Mouse (Mus musculus) olfactory bulb, adult 2 months (tissue): ENCODE measurements around the gene Med8. TPM values are rescaled to one million over a fixed set of nuclear protein-coding genes. Genes with fewer than 3 reads are reported as not detected.

Experiments
- H3K27ac ChIP-seq: fragments of 200-500 bp; 2 replicates; pipeline ENCODE4 v1.5.1; 2012; ENCODE audit warnings: low read depth, low read length; ENCODE audit not compliant: insufficient read depth
- H3K4me1 ChIP-seq: fragments of 200-500 bp; 2 replicates; pipeline ENCODE4 v1.6.1; 2012; ENCODE audit warnings: low read length; ENCODE audit not compliant: control insufficient read depth, insufficient read depth
- H3K4me3 ChIP-seq: fragments of 200-500 bp; 2 replicates; pipeline ENCODE4 v1.5.1; 2012; ENCODE audit warnings: mild to moderate bottlenecking, low read depth, low read length, moderate library complexity; ENCODE audit not compliant: insufficient read depth
- CTCF ChIP-seq: fragments of 200-500 bp; IDR thresholded peaks from 2 replicates; pipeline ENCODE4 v1.5.1; 2012; ENCODE audit warnings: low read depth, mild to moderate bottlenecking, low read length, moderate library complexity; ENCODE audit not compliant: insufficient read depth
- POLR2A ChIP-seq: fragments of 200-500 bp; IDR thresholded peaks from 2 replicates; pipeline ENCODE4 v1.6.1; 2012; ENCODE audit warnings: mild to moderate bottlenecking, low read depth, low read length, moderate library complexity; ENCODE audit not compliant: insufficient read depth
- WGBS: fragments of 180-500 bp; shearing (Covaris S2); methylation state at CpG from one replicate; pipeline ENCODE4 v1.1.7; 2018; 5-methylcytosine and 5-hydroxymethylcytosine counted together
- polyA plus RNA-seq: library from polyadenylated mRNA; stranded (reverse); fragments of >200 nt; gene quantifications from 2 replicates; pipeline ENCODE4 v1.2.4, GENCODE M21; 2012; ENCODE audit warnings: low replicate concordance; ENCODE audit not compliant: missing spikeins, insufficient read depth, insufficient read length

Med8 gene
- polyA plus RNA-seq, 1 experiment, result not detected

- Histone ChIP-seq H3K27ac (no peak overlapping the region), H3K4me3 (no peak overlapping the region), H3K4me1 (peaks cover 13% of the 10 kb centered on the region; the same call in 1 of the 2 replicates)
- TF ChIP-seq CTCF (no peak), POLR2A (no peak)
- 78% methylated on average over 1 of the region's 1 CpGs for WGBS
Measured at GRCm38 (mm10) chr4:118425374-118425773, 16.2 kb downstream of the Med8 start.

GRCm38 (mm10) chr4:118427415-118427767 is 18.3 kb downstream of the Med8 start:
- H3K4me3 ChIP-seq, result peak overlapping the region; percentile 52
- WGBS, result 12% methylated on average over 5 of the region's 5 CpGs
- peak overlapping the region; percentile 25; the same call in 1 of the 2 replicates for H3K27ac ChIP-seq
- H3K4me1 ChIP-seq, result peaks cover 13% of the 10 kb centered on the region; the same call in 1 of the 2 replicates
- TF ChIP-seq CTCF (no peak), POLR2A (no peak)

GRCm38 (mm10) chr4:118427768-118428451 is 18.8 kb downstream of the Med8 start, which contains the start of gene Elovl1:
Gene Elovl1, plus strand, starts transcription at chr4:118428093.
- Histone ChIP-seq H3K27ac (peak within 1 kb of the TSS; percentile 25; the same call in 1 of the 2 replicates), H3K4me3 (peak within 1 kb of the TSS; percentile 52), H3K4me1 (peaks cover 13% of the 10 kb centered on the region; the same call in 1 of the 2 replicates)
- 9% methylated on average over 29 of the region's 31 CpGs for WGBS
- peak; percentile 20; the same call in 1 of the 2 replicates for TF ChIP-seq CTCF
- TF ChIP-seq POLR2A, result peak; percentile 42; the same call in 1 of the 2 replicates

GRCm38 (mm10) chr4:118428531-118429214 is 19.5 kb downstream of the Med8 start:
- H3K4me1 ChIP-seq, result peaks cover 13% of the 10 kb centered on the region; the same call in 1 of the 2 replicates
- 52% methylated on average over 15 of the region's 15 CpGs for WGBS
- H3K27ac ChIP-seq, result no peak overlapping the region
- peak overlapping the region; percentile 52 for H3K4me3 ChIP-seq
- TF ChIP-seq CTCF (no peak), POLR2A (no peak)

- Histone ChIP-seq H3K4me1 (peaks cover 13% of the 10 kb centered on the region; the same call in 1 of the 2 replicates), H3K27ac (no peak overlapping the region), H3K4me3 (no peak overlapping the region)
- 70% methylated on average over 7 of the region's 7 CpGs for WGBS
- TF ChIP-seq POLR2A (no peak), CTCF (no peak)
Measured at GRCm38 (mm10) chr4:118429215-118429895, 20.2 kb downstream of the Med8 start.

GRCm38 (mm10) chr4:118432332-118432731 is 23.2 kb downstream of the Med8 start:
- Histone ChIP-seq H3K4me3 (no peak overlapping the region), H3K27ac (no peak overlapping the region), H3K4me1 (peaks cover 20% of the 10 kb centered on the region)
- TF ChIP-seq POLR2A (no peak), CTCF (no peak)
- 76% methylated on average over 8 of the region's 8 CpGs for WGBS

GRCm38 (mm10) chr4:118436820-118437603 is 27.9 kb downstream of the Med8 start, which contains the start of gene Cdc20:
Gene Cdc20, minus strand, starts transcription at chr4:118437352.
- peaks cover 11% of the 10 kb centered on the region for H3K4me1 ChIP-seq
- H3K27ac ChIP-seq, result peak within 1 kb of the TSS; percentile 46; the same call in 1 of the 2 replicates
- TF ChIP-seq POLR2A (peak; percentile 58), CTCF (no peak)
- WGBS, result under 1% methylated on average over 67 of the region's 67 CpGs
- H3K4me3 ChIP-seq, result peak within 1 kb of the TSS; percentile 56

GRCm38 (mm10) chr4:118437829-118438253 is 28.7 kb downstream of the Med8 start:
- Histone ChIP-seq H3K4me1 (peaks cover 11% of the 10 kb centered on the region), H3K4me3 (peak overlapping the region; percentile 56), H3K27ac (peak overlapping the region; percentile 46; the same call in 1 of the 2 replicates)
- 11% methylated on average over 12 of the region's 12 CpGs for WGBS
- TF ChIP-seq CTCF (no peak), POLR2A (no peak)
